Mouse (Mus musculus) embryo, embryonic 10 days (tissue): ENCODE data around the gene Havcr1.

Experiments
- DNase-seq: peaks from one replicate; pipeline ENCODE4 v3.0.0-alpha.2; 2015; ENCODE audit warnings: low spot score

The Havcr1 gene

DNA sequence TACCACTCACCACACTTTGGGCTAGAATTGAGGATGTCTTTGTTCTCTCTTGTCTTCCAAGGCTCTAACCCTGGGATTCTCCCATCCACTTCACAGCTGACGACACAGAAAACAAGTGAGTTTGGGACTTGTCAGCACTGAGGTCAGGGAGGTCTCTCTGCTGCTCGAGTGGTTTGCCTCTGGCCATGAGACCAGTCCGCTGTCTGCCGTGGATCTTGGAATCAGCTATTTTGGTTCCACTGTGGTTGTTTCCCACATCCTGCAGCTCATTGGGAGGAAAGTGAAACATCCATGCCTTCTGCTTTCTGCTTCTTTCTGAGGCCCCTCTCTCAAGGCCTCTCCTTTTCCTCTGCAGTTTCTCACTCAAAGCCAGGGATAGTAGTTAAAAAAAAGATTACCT, 85.0 kb downstream of the Havcr1 start:
- DNase-seq, result no peak
